Mouse (Mus musculus): ENCODE results near the gene Olfr114.

The Olfr114 gene

DNA sequence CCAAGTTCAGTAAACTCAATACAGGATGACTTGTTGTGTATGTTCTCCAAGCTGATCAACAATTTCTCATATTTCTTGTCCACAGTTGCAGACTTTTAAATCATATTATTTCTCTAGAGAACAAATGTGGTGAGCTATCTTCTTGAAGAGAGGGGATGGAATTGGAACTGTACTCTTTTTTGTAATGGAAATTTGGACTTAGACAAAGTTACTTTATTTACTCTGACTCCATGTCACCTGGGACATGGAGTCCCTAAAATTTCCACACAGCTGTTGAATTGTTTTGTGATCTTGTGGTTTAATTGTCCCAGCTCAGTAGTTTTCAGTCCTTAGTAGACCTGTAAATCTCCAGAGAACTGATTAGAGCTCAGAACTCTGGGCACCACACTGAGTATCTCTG is at the start of gene Olfr114:
Gene Olfr114 (minus strand): TSS at position 101 of the 400 bp plus-strand sequence.
- DNase-seq (ENCODE audit: low spot score) = no peak

- DNase-seq (ENCODE audit: low spot score) = no peak
Measured at GRCm38 (mm10) chr17:37627009-37627408, 34.5 kb upstream of the Olfr114 start, which contains the start of the genes Olfr115 and Olfr116. Gene Olfr115, minus strand, starts transcription at chr17:37627109. Gene Olfr116, minus strand, starts transcription at chr17:37627199.

DNA sequence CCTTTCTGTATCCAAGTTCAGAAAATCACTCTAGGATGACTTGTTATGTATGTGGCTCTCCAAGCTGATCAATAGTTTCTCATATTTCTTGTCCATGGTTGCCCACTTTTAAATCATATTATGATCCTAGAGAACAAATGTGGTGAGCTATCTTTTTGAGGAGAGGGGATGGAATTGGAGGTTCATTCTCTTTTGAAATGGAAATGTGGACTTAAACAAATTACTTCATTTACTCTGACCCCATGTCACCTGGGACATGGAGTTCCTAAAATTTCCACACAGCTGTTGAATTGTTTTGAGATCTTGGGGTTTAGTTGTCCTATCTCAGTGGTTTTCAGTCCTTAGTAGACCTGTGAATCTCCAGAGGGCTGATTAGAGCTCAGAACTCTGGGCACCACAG is 15.0 kb downstream of the Olfr114 start, which contains the start of gene Olfr113:
Gene Olfr113 (minus strand): TSS at position 101 of the 400 bp plus-strand sequence.
- DNase-seq (ENCODE audit: low spot score) = no peak

DNA sequence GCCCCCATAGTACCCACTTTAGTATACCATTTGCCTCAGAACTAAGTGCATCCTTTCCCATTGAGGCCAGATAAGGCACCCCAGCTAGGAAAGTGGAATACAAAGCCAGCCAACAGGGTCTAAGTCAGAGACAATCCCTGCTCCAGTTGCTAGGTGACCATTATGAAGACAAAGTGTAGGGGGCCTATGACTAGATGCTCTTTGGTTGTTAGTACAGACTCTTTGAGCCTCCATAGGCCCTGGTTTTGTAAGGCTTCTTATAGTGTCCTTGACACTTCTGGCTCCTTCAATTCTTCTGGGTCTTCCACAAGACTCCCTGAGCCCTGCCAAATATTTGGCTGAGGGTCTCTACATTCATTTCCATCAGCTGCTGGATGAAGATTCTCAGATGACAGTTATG is 23.2 kb downstream of the Olfr114 start, which contains the start of gene Olfr112:
Gene Olfr112 (minus strand): TSS at position 101 of the 400 bp plus-strand sequence.
- DNase-seq (ENCODE audit: low spot score) = no peak

- no peak for DNase-seq (ENCODE audit: low spot score)
Measured at GRCm38 (mm10) chr17:37558913-37559615, 33.5 kb downstream of the Olfr114 start.

DNA sequence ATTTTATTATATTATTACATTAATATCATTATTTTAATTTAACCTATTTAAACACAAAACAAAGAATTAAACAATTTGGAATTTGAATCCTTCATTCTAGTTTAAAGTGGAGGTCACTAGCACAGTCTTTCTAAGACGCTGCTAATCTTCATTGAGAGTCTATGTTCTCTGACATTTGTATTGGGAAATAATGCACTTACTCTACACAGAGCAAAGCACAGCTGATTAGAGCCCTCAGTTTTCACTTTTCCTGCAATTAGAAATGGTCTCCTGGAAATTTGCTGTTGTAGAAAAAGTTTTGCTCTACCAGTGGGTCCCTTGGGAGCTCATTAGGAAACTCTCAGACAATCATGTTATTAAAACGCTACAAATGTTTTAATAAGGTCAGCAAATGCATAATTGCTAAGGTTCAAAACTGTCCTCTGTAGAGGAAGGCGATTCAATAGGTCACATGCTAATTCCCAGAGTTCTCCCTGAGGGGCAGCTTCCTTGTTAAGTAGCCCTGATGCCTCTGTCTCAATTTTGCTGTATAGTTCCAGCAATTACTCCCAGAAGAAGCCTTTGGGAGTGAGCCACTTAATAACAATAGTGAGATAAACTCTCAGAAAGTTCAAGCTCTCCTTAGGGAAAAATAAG is 48.6 kb downstream of the Olfr114 start:
- no peak for DNase-seq (ENCODE audit: low spot score)

GRCm38 (mm10) chr17:37541454-37542119 is 51.0 kb downstream of the Olfr114 start:
- DNase-seq (ENCODE audit: low spot score) = no peak

Measured in urinary bladder, postnatal 14 days (tissue).